ENCODE assay signal across 14 mouse cellular contexts in the genomic region with DNA sequence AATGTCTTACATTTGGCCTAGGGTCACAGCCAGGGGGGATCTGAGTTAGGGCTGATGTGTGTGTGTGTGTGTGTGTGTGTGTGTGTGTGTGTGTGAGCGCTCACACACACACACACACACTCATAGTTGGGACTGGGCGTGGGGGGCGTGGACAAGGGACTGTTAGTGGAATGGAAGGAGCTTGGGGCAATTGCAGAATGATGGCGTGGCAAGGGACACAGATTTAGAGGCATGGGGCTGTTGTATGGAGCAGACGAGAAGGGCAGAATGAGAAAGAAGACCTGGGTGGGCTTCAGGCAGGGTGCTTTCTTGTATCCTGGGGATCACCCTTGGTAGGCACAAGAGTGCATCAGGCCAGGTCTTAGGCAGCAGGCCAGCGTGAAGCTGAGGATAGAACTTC. TPM values are rescaled to one million over a fixed set of nuclear protein-coding genes. Genes with fewer than 3 reads are reported as not detected.
A peak's percentile ranks its signal among the peaks of the same experiment; 100 is the strongest.
DNase-seq lines count a peak whose midpoint lies in the region; ATAC-seq lines count a peak whose summit lies in the region.
"Had no signal": no experiment of that assay in that cellular context is flagged by ENCODE, and none has a peak within 500 bp of the region (broad histone marks: within the 10 kb centered on the region; RNA-seq: fewer than 3 reads in every experiment).

No protein-coding gene starts in this region.

- H3K36me3 ChIP-seq in forebrain, embryonic 12.5 days (replicated peaks): no peaks in the 10 kb centered on the region
- no peaks in the 10 kb centered on the region for H3K36me3 ChIP-seq in forebrain, embryonic 16.5 days (ENCODE audit: control insufficient read depth, insufficient read depth)
- H3K36me3 ChIP-seq in lung, embryonic 15.5 days: no peaks in the 10 kb centered on the region
- no peaks in the 10 kb centered on the region for H3K36me3 ChIP-seq in limb, embryonic 12.5 days
- H3K36me3 ChIP-seq: heart, embryonic 12.5 days; liver, embryonic 12.5 days; neural tube, embryonic 13.5 days had no signal

- H3K4me3 ChIP-seq in forebrain, embryonic 12.5 days (replicated peaks): no peak overlapping the region
- no peak overlapping the region for H3K4me3 ChIP-seq in forebrain, embryonic 16.5 days (replicated peaks; ENCODE audit: low read length)
- H3K4me3 ChIP-seq in lung, embryonic 15.5 days: no peak overlapping the region
- no peak overlapping the region for H3K4me3 ChIP-seq in brown adipose tissue, adult 24 weeks (ENCODE audit: insufficient read depth, low read depth, low read length)
- H3K4me3 ChIP-seq in limb, embryonic 12.5 days (replicated peaks): no peak overlapping the region
- H3K4me3 ChIP-seq: erythroblast, embryonic 14.5 days; heart, embryonic 12.5 days; liver, embryonic 12.5 days; neural tube, embryonic 13.5 days had no signal

- peak overlapping the region; percentile 2; the same call in 1 of the 2 replicates for H3K27ac ChIP-seq in forebrain, embryonic 12.5 days
- no peak overlapping the region for H3K27ac ChIP-seq in forebrain, embryonic 16.5 days (ENCODE audit: low read length)
- H3K27ac ChIP-seq in lung, embryonic 15.5 days: peak overlapping the region; percentile 70
- peak overlapping the region; percentile 16 for H3K27ac ChIP-seq in brown adipose tissue, adult 24 weeks (replicated peaks; ENCODE audit: low read depth, low read length)
- peak overlapping the region; percentile 81 for H3K27ac ChIP-seq in limb, embryonic 12.5 days
- H3K27ac ChIP-seq: liver, embryonic 12.5 days; neural tube, embryonic 13.5 days had no signal

- H3K4me2 ChIP-seq in forebrain, embryonic 12.5 days: no peak overlapping the region
- no peak overlapping the region for H3K4me2 ChIP-seq in forebrain, embryonic 16.5 days (ENCODE audit: low read length)
- H3K4me2 ChIP-seq in lung, embryonic 15.5 days: no peak overlapping the region
- no peak overlapping the region for H3K4me2 ChIP-seq in limb, embryonic 12.5 days
- H3K4me2 ChIP-seq: heart, embryonic 12.5 days; liver, embryonic 12.5 days; neural tube, embryonic 13.5 days had no signal

- peaks cover 3% of the 10 kb centered on the region for H3K4me1 ChIP-seq in forebrain, embryonic 12.5 days
- H3K4me1 ChIP-seq in forebrain, embryonic 16.5 days (replicated peaks; ENCODE audit: control insufficient read depth, insufficient read depth, low read length): peaks cover under 1% of the 10 kb centered on the region; the same call in 1 of the 2 replicates
- peaks cover 47% of the 10 kb centered on the region for H3K4me1 ChIP-seq in lung, embryonic 15.5 days
- H3K4me1 ChIP-seq in brown adipose tissue, adult 24 weeks (ENCODE audit: control insufficient read depth, insufficient read depth, insufficient read length, low read length): peaks cover 8% of the 10 kb centered on the region
- H3K4me1 ChIP-seq in limb, embryonic 12.5 days (replicated peaks): peaks cover 58% of the 10 kb centered on the region

- H3K9me3 ChIP-seq in forebrain, embryonic 12.5 days: no peaks in the 10 kb centered on the region
- H3K9me3 ChIP-seq in forebrain, embryonic 16.5 days (ENCODE audit: control insufficient read depth, low read length): no peaks in the 10 kb centered on the region
- H3K9me3 ChIP-seq in lung, embryonic 15.5 days: no peaks in the 10 kb centered on the region
- H3K9me3 ChIP-seq in limb, embryonic 12.5 days: no peaks in the 10 kb centered on the region
- H3K9me3 ChIP-seq: heart, embryonic 12.5 days; liver, embryonic 12.5 days; neural tube, embryonic 13.5 days had no signal

- no peak for DNase-seq in lung, postnatal 14 days
- no peak for DNase-seq in urinary bladder, postnatal 4 days (ENCODE audit: low spot score in 2 of 2)
- no peak for DNase-seq in spleen, postnatal 14 days (ENCODE audit: low spot score in 2 of 2)
- DNase-seq: gastrocnemius, postnatal 10 days had no signal

- ATAC-seq in forebrain, embryonic 12.5 days (ENCODE audit: low FRiP score): no peak
- ATAC-seq in forebrain, embryonic 16.5 days: no peak
- ATAC-seq in lung, embryonic 15.5 days (ENCODE audit: borderline replicate concordance, extremely low read depth, low FRiP score, low TSS enrichment): no peak
- no peak for ATAC-seq in limb, embryonic 12.5 days (ENCODE audit: insufficient number of reproducible peaks, insufficient read depth, low FRiP score, low TSS enrichment, low read depth)
- ATAC-seq: liver, embryonic 12.5 days; Patski had no signal

- no peak overlapping the region for H3K9ac ChIP-seq in forebrain, embryonic 12.5 days
- no peak overlapping the region for H3K9ac ChIP-seq in forebrain, embryonic 16.5 days (replicated peaks; ENCODE audit: low read depth, low read length)
- H3K9ac ChIP-seq in lung, embryonic 15.5 days: no peak overlapping the region
- H3K9ac ChIP-seq in limb, embryonic 12.5 days (replicated peaks): no peak overlapping the region
- H3K9ac ChIP-seq: heart, embryonic 12.5 days; liver, embryonic 12.5 days; neural tube, embryonic 13.5 days had no signal

- WGBS in forebrain, embryonic 12.5 days: 83% methylated on average over 6 of the region's 6 CpGs
- WGBS in forebrain, embryonic 16.5 days: 86% methylated on average over 6 of the region's 6 CpGs
- 84% methylated on average over 6 of the region's 6 CpGs for WGBS in lung, embryonic 15.5 days
- WGBS in limb, embryonic 12.5 days: 63% methylated on average over 6 of the region's 6 CpGs

- H3K27me3 ChIP-seq in forebrain, embryonic 12.5 days: no peaks in the 10 kb centered on the region
- H3K27me3 ChIP-seq in forebrain, embryonic 16.5 days (replicated peaks; ENCODE audit: control insufficient read depth, insufficient read depth, low read length): no peaks in the 10 kb centered on the region
- H3K27me3 ChIP-seq in lung, embryonic 15.5 days: no peaks in the 10 kb centered on the region
- H3K27me3 ChIP-seq in limb, embryonic 12.5 days: no peaks in the 10 kb centered on the region
- H3K27me3 ChIP-seq: heart, embryonic 12.5 days; neural tube, embryonic 13.5 days had no signal

RNA-seq across cellular contexts. Expression of a gene that starts 12.8 kb away (rescaled TPM):
- polyA plus RNA-seq in forebrain, embryonic 12.5 days (2016; fragmentation: Nextera tagmentation; extraction: Ambion mirVana): 0.19 TPM in 1 of 2 replicates, not detected in the other
- 0.16 TPM in 1 of 2 replicates, not detected in the other for polyA plus RNA-seq in forebrain, embryonic 16.5 days (2015; fragmentation: Nextera tagmentation; extraction: Ambion mirVana)
- 0.13 and 0.29 TPM in 2 replicates for polyA plus RNA-seq in lung, embryonic 15.5 days (2015; fragmentation: Nextera tagmentation; extraction: Ambion mirVana)
- polyA plus RNA-seq in brown adipose tissue, adult 24 weeks (2012; ENCODE audit: insufficient read depth, insufficient read length, missing spikeins): not detected in 2 replicates
- polyA plus RNA-seq in limb, embryonic 12.5 days (2016; fragmentation: Nextera tagmentation; extraction: Ambion mirVana): 0.40 and 0.49 TPM in 2 replicates
- polyA plus RNA-seq: erythroblast, embryonic 14.5 days; neural tube, embryonic 13.5 days had no signal

RNA-seq across cellular contexts. Expression of a gene that starts 52.9 kb away (rescaled TPM):
- 0.04 and 0.29 TPM in 2 replicates for polyA plus RNA-seq in forebrain, embryonic 12.5 days (2016; fragmentation: Nextera tagmentation; extraction: Ambion mirVana)
- polyA plus RNA-seq in forebrain, embryonic 16.5 days (2015; fragmentation: Nextera tagmentation; extraction: Ambion mirVana): not detected in 2 replicates
- polyA plus RNA-seq in lung, embryonic 15.5 days (2015; fragmentation: Nextera tagmentation; extraction: Ambion mirVana): 0.21 and 0.42 TPM in 2 replicates
- not detected in 2 replicates for polyA plus RNA-seq in brown adipose tissue, adult 24 weeks (2012; ENCODE audit: insufficient read depth, insufficient read length, missing spikeins)
- polyA plus RNA-seq in limb, embryonic 12.5 days (2016; fragmentation: Nextera tagmentation; extraction: Ambion mirVana): 0.65 and 0.73 TPM in 2 replicates
- polyA plus RNA-seq: erythroblast, embryonic 14.5 days; Patski had no signal
